Mouse (Mus musculus) gastrocnemius, adult 8-10 months (tissue): ENCODE measurements around the gene Adam23. TPM values are rescaled to one million over a fixed set of nuclear protein-coding genes. Genes with fewer than 3 reads are reported as not detected.

Experiments used
- DNase-seq, 2 experiments: peaks; one replicate each; pipeline ENCODE4 v3.0.0; 2022; ENCODE audit warnings: low spot score in 2 of 2
- total RNA-seq, 4 experiments: library from RNA; stranded (reverse); gene quantifications; 2 replicates each; pipeline ENCODE4 v1.2.4; 2022

Adam23 gene
- total RNA-seq, 4 experiments from 2014 or later = 0.56 to 1.6 (median 0.87) TPM

DNA sequence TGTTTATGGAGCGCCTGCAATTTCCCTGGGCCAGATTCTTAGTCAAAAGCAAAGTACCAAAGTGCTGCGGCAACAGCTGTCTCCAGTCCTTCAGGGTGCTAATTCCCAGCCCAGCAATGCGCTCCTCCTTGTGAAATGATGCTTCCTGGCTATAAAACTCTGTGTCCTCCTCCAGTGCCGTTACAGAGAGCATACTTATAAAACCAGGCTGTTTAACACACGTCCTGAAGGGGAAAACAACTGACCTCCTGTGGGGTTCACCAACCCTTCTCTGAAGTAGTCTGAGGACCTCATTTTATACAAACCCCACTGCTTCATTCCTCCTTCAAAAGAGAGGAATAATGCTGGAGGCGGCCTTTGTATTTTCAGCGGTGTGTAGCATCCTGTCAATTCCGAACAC is 28.0 kb downstream of the Adam23 start:
- no peak for DNase-seq

- no peak for DNase-seq
Measured at GRCm38 (mm10) chr1:63478946-63479345, 33.3 kb downstream of the Adam23 start.

DNA sequence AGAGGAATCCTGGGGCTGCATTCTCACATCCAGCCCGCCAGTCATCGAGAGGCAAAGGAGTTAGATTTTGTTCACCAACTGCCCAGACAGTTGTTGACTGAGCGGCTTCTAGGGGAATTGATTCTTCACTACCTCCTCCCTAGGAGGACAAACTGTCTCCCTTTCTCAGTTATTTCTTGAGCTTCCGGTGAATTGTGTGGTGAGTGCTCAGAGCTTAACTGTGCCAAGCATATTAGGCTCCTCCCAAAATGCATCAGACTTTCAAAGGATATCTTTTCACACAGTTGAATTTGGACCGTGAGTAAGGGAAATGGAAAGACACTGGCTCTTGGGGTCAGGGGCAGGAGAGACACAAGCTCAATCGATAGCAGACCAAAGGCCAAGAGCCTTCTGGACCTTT is 39.0 kb downstream of the Adam23 start:
- DNase-seq = no peak

GRCm38 (mm10) chr1:63486646-63487045 is 41.0 kb downstream of the Adam23 start:
- DNase-seq = no peak

- no peak for DNase-seq
Measured at GRCm38 (mm10) chr1:63491001-63491400, 45.3 kb downstream of the Adam23 start.

DNA sequence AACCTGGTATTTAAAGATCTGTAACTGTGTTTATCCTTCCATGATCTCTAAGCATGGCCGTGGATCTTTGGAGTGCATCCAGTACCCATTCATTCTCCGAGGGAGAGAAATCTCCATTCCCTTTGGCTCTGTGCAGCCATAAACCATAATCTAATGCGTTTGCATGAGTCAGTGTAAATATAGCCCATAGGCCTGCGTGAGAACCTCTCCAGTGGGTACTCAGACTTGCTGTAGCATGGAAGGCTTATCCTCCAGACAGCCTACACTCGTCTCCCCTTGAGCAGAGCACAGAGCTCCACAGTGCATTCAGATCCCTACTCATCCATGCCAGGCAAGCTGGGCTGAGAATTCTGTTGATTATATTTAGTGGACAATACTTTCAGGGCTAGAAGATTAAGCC is 47.6 kb downstream of the Adam23 start:
- no peak for DNase-seq

DNA sequence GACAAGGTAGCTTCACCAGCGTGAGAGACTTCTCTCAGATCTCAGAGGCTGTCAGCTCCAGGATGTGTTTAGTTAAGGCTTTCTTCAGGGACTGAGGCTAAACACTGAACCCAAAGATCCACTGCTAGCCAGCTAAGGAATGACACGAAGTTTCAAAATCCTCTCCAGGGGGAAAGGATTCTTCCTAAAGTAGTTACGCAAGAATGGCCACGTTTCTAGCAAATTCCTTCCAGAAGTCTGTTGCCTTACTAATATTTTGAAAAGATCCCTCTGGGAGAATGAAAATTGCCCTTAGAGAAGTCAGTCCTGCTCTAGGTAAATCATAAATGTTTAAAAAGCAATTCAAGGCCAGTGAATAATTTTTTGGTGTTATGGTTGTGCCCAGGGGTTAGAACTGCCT is 61.7 kb downstream of the Adam23 start:
- no peak for DNase-seq

DNA sequence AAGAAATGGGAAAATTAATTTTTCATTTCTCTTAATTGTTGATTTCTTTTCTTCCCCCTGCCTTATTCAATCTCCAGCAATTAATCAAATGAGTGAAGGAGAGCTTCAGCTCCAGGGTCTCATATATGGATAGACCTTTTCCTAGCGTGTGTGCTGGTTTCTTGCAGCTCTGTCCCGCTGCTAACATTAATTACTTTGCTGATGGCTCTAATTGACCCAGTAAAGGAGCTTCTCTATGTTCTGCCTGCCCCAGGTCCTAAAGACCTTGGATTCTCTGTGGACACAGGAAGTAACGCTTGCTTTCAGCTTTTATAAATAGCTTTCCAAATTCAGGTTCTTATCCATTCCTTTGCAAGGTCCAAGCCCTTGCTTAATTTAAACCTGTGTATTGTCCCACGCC is 63.1 kb downstream of the Adam23 start:
- no peak for DNase-seq

GRCm38 (mm10) chr1:63511416-63511815 is 65.7 kb downstream of the Adam23 start:
- no peak for DNase-seq

GRCm38 (mm10) chr1:63517800-63518199 is 72.1 kb downstream of the Adam23 start:
- no peak for DNase-seq

DNA sequence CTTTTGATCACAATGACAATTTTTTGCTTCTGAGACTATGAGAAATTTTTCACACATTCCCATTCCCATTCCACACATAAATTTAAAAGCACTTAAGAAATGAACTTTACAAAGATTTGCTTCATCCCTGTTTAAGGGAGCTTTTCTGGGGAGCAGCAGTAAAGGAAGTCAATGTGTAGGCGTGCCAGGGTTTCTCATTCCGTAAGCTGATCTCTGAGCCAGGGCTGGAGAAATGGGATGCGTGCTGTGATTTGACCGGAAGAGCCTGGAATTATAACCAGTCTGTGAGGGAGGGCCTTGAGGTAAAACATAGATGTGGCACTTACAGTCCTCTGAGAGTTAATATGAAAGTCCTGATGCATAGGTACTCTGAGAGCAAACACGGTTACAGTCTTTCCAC is 73.1 kb downstream of the Adam23 start:
- no peak for DNase-seq

- DNase-seq = no peak
Measured at GRCm38 (mm10) chr1:63529901-63530300, 84.2 kb downstream of the Adam23 start.

GRCm38 (mm10) chr1:63534271-63534827 is 88.7 kb downstream of the Adam23 start:
- DNase-seq = no peak

- DNase-seq = no peak
Measured at GRCm38 (mm10) chr1:63539884-63540613, 94.4 kb downstream of the Adam23 start.

- no peak for DNase-seq
Measured at GRCm38 (mm10) chr1:63544122-63544521, 98.4 kb downstream of the Adam23 start.

- DNase-seq = peak in 1 of 2 experiments; percentile 13
Measured at GRCm38 (mm10) chr1:63553039-63553438, 107.3 kb downstream of the Adam23 start.

DNA sequence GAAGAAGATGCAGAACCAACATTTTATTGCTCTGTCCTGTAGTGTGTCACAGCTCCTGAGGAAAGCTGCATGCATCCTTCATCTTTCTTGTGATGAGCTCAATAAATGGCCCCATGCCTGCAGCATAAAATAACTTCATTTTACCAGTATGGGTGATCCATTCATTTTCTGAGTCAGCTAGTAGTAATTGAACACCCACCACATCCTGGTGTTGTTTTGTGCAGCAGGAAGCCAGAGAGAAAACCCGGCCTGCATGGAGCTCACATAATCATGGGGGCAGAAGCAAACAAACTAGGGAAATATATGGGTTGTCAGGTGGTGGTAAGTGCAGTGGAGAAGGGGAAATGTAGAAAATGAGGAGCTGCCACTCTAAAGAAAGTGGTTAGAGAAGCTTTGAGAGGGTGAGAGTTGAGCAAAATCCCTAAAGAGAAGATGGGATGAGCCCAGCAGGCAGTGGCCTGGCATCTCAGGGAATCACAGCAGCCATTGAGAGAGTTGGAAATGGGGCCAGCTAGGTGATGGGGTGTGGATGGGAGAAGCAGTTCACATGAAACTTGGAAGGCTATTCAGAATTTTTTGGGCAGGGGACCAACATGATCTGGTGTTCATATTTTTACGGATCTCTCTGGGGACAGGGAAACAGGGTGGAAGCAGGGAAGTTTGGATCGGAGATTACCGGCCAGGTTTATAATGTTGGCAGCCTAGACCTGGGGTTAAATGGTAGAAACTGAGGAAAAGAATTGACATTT is 116.3 kb downstream of the Adam23 start:
- DNase-seq = no peak

GRCm38 (mm10) chr1:63563928-63564327 is 118.2 kb downstream of the Adam23 start:
- DNase-seq = no peak

GRCm38 (mm10) chr1:63566501-63566900 is 120.8 kb downstream of the Adam23 start:
- DNase-seq = no peak

- DNase-seq = no peak
Measured at GRCm38 (mm10) chr1:63567031-63567430, 121.3 kb downstream of the Adam23 start.

- no peak for DNase-seq
Measured at GRCm38 (mm10) chr1:63572229-63572628, 126.5 kb downstream of the Adam23 start.

DNA sequence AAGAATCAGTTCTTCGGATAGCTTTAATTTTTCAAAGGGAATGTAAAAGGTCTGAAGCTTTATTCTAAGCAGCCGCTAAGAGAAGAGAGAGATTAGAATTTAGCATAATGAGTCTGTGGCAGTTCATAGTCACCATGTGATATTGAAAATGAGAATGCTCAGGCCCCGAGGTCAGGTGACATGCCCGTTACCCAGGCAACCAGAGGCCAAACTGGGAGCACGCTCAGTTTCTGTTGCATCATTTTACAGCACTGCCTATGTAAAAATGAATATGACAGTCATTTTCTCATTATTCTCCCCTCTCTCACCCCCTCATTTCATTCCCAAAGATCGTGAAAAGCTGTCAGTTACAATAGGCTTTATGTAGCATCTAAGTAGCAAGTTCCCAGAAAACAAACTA is 127.7 kb downstream of the Adam23 start:
- DNase-seq = no peak
